Mouse (Mus musculus) adrenal gland, adult (tissue): ENCODE data around the gene Mto1.
A peak's percentile ranks its signal among the peaks of the same experiment; 100 is the strongest.
"Not testable (repeated sequence)": the region's sequence is repeated elsewhere in the genome, so short reads cannot be mapped to it uniquely, and the experiment has no call there.

ENCODE experiments used
- DNase-seq, 2 experiments: peaks; one replicate each; pipeline ENCODE4 v3.0.0; 2022 to 2023; ENCODE audit warnings: low spot score in 1 of 2; ENCODE audit not compliant: inconsistent age in 2 of 2

Gene Mto1

DNA sequence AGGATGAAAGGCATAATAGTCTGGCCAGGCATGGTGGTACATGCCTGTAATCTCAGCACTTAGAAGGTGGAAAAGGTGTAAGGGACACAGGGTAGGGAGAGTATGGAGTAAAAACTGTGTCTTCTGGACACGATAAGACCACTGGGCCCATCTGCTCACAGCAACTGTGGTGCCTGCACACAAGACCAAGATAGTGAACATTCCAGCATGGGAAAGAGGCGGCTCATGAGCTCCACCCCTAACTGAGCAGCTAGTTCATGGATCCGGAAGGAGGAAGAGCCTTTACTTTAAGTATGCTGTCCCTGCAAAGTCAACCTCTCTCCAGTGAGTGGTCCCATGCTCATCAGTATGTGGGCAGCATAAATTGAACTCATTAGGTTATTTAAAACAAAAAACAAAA lies 56.7 kb downstream of the Mto1 start:
- no peak for DNase-seq

DNA sequence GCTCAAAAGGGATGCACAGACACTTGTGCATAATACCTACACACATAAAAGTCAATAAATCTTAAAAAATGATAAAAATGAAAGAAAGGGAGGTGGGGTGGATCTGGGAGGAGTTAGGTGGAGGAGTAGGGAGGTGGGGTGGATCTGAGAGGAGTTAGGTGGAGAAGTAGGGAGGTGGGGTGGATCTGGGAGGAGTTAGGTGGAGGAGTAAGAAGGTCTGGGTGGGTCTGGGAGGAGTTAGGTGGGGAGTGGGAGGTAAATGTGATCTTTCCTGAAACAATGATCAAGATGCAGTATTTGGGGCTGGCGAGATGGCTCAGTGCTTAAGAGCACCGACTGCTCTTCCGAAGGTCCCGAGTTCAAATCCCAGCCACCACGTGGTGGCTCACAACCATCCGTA lies 57.2 kb downstream of the Mto1 start:
- no peak for DNase-seq

DNA sequence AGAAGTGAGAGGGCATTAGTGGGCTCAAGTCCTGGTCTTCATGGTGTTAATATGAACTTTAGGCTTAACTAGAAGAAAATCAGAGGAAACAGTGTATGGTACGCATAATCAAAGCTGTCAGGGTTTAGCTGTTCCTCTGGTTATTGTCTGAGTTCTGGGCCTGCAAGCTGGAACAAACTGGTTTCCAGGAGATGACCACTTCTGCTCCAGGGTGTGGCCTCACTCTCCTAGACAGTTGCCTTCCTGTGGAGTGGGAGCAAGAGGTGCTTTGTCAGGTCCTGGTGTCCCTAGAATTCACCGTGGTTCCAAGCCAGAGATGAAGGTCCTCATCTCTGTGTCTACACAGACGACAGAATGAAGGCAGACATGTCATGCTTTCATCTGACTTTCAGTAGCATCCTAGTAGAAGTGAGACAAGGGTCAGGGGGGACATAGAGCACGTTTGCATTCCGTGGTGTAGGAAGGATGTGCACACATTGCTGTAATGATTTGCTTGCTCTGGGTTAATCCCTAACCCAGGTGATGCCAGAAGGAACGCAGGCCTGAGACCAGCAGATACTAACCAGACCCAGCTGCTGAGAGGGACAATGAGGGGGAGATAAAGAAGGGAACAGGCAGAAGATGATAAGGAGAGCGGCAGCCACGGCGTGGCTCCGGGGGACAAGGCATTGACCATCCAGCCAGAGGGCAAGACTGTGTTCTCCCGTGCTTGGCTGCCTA lies 58.2 kb downstream of the Mto1 start:
- no peak for DNase-seq

DNA sequence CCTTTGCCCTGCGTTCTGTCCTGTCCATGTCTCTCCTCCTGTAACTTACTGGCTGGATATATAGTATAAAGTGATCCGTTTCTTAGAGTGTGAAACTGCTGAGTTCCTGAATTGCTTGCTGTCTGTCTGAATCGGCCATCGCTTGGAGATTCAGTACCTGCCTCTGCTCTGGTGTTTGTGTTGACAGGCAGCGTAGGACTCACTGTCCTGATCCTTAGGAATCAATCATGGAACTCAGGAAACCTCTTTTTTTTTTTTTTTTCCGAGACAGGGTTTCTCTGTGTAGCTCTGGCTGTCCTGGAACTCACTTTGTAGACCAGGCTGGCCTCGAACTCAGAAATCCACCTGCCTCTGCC lies 58.7 kb downstream of the Mto1 start:
- no peak for DNase-seq

DNA sequence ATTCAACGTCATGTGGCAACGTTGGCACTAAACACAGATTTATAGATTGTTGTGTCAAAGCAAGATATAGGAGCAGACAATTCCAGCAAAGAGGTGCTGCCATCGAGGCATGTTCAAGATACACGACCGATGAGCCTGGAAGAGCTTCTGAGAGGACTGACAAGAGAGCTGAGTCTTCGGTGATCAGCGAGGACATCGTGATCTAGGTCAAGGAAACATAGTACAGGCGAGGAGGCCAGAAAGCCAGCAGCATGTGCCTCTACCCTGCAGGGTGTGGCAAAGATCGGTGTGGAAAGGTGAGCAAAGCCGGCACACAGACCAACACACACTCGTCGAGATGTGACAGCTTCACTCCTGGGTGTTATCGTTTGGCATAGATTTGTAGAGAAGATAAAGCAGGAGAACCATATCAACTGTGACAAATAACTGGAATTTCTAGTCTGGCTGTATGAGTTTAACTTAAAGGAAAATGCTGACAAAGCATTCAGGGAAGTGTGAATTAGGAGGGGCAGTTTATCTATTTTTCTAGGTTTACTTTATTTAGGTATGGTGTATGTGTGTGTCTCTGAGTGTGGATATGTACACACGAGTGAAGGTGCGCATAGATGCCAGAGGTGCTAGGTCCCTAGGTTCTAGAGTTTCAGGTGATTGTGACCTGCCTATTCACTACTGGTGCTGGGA lies 60.2 kb downstream of the Mto1 start:
- peak; percentile 82 to 84 for DNase-seq

DNA sequence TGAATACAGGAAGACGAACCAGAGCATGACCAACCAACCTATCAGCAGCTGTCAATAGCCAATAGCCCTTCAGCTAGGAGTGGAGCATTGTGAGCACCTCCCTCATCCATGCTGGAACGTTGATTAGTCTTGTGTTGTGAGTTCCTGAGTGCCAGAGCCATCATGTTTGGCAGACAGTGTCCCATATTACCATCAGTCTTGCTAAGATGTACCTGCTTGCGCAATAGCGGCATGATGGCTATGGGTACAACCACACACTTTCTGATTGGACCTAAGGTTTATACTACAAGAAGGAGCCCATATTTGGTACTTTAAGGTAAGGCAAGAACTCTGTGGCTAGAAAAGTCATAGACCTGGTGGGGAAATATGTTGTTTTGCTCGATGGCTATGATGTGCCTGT lies 63.7 kb downstream of the Mto1 start:
- DNase-seq, result no peak

DNA sequence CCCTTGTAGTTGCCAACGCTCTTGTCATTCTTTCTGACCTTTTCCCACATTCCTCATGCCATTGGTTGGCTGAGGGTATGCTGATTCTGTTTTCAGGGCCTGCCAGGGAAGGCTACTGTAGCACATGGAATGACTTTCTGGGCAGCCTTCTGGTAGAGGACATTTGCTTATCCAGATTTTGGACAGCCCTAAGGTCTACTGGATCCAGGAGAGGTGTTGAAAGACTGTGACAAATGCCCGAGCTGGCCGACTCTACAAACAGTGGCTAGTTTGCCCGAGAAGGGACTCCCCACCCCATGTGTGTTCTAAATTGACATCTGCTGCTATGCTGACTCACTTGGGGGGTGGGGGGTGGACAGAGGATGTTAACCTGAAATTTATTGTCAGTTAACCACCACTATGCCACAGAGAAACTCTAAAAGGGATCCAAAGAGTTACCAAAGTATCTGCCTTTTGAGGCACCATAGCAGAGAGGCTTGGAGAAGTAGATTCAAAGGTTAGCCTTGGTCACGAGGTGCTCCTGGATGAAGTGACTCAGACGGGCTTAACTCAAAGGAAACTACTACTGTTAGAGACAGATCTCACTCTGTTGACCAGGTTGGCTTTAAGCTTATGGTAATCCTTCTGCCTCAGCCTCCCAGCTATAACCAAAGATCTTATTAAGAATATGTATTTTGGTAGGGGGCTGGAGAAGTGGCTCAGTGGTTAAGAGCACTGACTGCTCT lies 65.9 kb downstream of the Mto1 start:
- peak; percentile 23 to 81 for DNase-seq

DNA sequence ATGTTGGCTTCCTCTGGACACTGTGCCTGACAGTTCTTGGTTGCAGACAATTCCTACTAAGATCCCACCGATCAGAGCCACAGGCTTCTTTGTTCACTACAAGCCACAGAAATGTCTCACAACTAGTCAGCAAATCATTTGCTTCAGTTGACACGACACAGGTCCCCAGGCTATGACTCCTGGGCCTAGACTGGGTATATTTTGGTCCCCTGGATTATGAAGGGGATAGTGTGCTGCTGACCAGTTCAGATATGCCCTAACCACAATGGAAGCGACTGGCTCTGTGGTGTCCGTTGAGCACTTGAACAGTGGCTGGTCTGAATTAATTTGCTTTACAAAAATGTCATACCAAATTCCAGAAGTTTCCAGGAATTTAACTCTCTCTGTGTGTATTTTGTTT lies 66.7 kb downstream of the Mto1 start:
- DNase-seq, result no peak

DNA sequence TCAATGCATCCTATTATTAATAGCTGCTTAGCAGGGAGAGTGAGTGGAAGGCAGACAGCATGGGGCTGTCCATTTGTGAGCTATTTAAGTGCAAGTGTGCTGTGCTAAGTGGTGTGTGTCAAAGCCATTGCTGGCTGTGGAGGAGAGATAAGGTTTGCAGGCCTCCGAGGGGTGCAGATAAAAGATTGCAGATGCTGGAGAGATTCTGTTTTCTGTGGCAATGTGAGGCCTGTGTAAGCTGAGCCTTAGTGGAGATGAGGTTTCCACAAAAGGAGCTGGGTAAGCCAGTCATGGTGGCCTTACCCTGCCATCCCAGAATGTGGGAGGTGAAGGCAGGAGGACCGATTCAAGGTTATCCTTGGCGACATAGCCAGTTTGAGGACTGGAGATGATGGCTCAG lies 68.1 kb downstream of the Mto1 start:
- no peak for DNase-seq

DNA sequence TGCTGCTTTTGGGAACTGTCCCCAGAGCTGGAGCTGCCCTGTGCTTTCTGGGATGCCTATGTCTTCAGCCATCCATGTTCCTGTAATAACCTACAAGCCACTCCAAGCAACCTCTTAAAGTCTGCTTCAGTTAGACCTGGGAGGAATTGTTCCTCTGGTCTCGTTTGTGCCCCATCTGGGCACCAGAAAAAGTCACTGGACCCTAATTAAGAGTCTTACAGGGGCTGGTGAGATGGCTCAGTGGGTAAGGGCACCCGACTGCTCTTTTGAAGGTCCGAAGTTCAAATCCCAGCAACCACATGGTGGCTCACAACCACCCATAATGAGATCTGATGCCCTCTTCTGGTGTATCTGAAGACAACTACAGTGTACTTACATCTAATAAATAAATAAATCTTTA lies 69.2 kb downstream of the Mto1 start:
- not testable (repeated sequence) for DNase-seq

DNA sequence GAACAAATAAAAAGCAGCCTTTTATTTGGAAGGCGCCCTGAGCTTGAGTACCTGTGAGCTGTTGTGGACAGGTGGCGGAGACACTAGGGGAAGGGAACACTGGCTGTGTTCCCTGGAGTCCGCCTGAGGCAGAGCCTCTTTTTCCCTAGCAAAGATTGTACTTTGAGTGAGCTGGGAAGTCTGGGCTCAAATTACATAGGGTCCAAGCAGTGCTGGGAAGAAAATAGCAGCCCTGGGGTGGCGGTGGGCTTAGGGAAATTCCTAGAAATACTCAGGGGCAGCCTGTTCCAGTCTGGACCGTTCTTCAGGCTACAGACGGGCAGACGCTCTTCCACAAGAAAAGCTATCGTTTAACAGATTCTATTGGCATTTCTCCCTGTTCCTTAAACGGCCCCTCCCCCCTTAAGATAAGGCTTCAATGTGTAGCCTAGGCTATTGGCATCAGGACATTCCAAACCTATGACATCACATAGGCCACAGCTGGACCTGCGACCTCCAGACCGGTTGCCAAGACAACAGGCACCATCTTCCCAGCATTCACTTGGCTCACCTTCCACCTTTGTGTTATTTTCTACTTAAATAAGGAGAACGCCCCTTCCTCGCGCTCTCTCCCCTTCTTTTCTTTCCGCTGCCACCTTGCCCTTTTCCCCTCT lies 72.2 kb downstream of the Mto1 start:
- DNase-seq, result peak; percentile 64 to 85

DNA sequence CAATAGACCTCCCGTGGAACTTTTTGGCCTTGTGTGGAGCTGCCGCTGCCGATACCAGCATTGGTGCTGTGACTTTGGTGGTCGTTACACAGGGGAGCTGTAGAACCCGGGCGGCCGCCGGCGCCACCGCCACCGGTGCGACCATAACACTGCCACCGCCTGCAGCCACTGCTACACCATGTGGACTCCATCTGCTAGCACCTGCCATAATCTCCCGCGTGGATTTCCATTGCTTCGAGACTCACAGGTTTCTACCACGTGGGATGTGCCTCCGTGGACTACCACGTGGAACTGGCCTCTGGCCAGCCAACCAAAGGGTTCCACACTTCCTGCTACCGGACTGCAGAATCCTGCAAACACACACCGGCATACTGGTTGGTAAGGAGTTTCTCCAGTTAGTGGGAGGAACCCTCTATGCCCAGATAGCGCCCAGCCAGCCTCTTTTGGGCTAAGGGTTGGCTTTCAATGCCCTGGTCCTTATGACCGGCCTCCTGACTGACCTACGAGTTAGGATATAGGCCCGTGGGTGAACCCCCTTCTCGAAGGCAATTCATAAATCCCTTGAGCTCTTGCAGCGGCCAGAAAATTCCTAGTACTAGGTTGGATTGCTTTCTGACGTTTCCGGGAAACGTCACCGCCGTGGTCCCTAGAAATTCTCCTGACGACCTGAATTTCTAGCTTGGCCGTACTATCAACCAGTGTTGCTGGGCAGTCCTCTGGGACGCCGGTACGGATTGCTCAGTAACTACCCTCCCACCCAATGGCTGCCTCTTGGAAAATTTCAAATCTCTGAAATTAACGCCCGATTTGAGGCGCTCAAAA lies 73.0 kb downstream of the Mto1 start:
- peak; percentile 67 to 87 for DNase-seq

DNA sequence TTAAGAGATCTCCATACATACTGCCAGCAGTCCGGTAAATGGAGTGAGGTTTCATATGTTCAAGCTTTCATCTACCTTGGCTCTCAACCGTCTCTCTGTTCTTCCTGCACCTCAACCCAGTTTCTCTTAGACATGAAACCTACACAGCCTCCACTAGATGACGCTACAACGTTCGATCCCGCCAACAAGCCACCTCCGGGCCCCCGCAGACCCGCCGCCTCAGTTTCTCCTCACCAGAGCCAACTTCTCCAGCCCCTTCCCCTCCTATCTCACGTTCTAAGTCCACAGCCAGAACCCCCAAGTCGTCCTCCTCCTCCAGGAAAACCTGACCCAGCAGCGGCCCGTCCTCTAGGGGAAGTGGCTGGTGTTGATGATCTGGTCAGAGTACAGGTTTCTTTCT lies 73.7 kb downstream of the Mto1 start:
- peak; percentile 42 to 83 for DNase-seq
